Mouse (Mus musculus): Measurements from ENCODE around the gene Kcnip1.

Kcnip1 gene

DNA sequence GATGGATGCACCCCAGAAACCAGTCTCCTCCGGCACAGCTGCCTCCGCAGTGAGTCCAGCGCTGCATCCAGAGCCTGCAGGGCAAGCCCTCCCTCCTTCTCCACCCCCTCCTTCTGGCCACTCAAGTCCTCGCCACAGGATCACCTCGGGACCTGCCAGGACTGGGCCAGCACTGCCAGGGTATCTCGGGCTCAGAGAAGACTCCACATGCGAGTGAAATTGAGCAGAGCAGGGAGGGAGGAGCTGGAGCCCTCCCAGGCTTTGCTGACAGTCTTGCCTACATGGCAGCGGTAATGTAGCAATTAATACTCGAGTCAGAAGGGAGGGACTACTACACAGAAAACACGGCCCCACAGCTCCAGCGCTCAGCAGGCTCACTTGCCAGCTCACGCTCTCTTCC, at the start of gene Kcnip1:
Kcnip1 (minus strand) TSS at position 215 of the 400 bp plus-strand sequence.
- DNase-seq = no peak

DNA sequence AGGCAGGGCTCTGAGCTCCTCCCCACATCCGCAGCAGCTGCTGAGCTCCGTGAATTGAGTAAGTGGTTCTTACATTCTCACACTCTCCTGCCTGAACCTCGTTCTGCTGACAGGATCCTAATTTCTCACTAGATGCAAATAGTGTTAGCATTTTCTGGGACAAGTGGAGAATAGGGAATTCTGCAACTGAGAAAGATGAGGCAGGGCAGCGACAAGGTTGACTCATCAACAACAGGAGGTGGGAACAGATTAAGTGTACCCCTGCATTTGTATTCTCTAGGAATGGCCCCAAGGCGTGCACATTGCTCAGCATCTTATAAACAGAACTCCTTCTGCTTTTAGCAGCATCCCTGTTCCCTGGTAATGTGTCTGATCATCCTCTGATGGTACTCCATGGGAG, 47.1 kb upstream of the Kcnip1 start:
- DNase-seq = no peak

DNA sequence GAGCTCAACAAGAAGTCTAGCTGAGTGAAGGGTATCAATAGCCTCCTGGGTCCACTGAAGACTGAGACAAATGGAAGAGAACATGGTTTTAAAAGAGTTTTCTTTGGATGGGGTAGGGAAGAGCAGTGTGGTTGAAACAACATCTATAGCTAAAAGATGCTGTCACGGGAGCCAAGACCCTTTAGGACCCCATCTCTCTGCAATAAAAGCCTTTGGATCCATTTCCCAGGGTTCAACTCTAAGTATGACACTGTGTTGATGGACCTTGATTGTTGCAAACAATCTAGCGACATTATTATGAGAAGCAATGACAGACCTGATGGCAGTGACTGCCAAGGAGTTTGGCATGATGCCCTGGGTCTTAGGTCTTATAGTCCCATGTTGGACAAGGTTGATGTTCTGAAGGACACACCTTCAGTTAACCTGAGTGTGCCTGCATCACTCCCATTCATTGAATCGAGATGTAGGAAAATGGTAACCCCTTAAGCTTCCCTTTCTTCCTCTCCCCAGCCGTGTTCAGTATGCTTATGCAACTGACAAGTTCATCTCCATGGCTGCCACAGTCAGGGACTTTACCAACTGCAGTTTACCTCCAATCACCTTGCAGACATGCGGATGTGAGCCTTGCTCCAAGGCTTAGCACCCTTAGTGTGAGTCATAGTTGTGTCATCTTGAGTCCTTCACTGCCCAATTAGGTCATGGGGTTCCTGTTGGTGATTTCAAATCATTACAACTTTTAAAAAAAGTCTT, 43.1 kb upstream of the Kcnip1 start:
- no peak for DNase-seq

DNA sequence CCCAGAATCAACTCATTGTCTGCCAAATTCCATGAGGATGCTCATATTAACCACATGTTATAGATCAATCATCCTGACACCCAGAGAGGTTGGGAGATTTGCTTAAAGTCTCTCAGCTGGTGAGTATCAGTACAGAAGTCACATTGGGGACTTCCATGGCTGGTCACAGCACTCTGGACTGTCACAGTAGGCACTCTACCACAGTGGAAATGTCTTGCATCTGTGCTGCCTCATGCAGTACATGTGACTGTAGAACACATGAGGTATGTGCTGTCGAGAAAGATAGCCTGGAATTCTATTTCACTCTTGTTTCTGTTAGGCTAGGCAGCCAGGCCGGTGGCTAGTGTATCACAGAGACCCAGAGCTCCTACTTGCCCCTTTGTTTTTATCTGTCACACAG, 41.8 kb upstream of the Kcnip1 start:
- no peak for DNase-seq

DNA sequence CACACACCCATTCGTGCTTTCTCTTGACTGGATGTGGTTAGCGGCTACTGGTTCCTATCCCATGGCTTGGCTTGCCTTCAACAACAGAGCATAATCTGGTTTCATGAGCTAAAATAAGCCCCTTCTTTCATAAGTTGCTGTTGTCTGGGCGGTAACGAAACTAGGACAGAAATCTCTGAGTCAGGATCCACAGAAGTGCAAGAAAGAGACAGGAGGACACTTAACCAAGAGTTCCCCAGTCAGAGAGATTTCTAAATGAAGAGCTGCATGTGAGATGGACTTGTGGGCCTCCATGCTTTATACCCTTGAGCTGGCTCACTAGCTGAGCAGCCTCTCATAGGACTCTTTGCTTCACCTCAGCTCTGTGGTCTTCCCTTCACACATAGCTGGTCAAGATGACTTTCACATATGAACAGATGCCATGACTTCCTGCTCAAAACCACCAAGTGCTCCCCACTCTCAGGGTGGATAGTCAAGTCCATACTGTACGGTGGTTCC, 41.1 kb upstream of the Kcnip1 start:
- DNase-seq = no peak

DNA sequence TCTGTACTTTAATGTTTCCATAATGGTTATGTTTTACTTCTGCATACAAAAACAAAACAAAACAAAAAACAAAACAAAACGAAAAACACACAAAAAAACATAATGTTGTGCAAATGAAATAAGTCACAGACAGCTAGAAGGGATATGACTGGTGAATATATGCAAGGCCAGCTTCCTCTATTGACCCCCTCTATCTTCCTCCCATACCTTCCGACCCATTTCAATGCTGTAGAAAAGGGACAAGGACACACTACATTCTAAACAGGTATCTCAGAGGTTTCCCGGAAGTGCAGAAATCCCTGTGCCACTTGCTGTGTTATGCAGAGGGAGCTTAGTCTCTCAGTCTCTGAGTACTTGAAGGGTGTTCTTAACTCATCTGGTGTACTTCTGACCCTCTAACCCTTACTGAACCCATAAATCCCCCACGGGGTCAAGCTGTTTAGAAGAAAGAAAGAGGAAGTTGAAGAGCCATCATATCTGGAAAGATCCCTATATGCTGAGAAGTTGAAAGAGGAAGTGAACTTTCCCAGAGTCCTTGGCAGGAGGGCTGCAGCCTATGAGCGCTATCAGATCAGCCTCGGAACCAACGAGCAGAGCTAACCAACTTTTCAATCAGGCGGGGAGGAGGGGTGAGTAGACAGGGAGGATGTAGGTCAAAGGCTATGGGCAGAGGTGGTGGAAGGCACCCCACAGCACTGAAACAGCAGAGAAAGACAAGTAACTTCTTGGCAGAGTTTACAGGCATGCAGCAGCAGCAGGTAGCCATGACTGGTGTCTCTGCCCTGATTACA, 38.3 kb upstream of the Kcnip1 start:
- DNase-seq = no peak

DNA sequence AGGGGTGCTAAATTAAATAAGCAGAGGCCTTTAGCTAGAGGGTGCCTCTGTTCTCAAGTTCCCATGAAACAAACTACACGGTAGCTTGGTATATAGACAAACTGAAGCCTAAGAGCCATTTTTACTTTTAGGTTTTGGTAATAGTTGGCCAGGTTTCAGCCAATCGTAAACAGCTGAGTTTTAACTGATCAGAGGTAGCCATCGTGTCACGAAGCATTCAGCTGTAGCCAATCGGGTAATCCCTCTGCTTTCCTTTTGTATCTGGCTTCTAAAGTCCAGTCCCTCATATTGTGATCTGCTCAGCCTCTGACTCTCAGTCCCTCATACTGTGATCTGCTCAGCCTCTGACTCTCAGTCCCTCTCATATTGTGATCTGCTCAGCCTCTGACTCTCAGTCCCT, 36.7 kb upstream of the Kcnip1 start:
- DNase-seq = no peak

DNA sequence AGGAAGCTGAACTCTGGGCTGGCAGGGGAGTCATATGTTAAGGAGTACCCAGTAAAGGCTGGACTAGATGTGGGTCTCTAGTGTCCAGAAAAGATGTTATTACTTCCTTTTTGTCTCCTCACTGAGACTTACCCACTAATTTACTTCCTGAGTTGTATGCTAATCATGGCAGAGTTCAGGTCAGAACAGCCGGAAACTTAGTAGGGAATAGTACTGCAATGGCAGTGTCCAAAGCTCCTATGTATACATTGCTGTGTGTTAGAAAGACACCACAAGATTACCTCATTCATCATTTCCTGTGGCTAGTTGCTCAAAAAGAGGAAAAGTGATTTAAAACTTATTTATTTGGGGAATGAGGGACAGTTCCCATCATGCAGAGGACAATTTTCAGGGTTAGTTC, 32.1 kb upstream of the Kcnip1 start:
- no peak for DNase-seq

DNA sequence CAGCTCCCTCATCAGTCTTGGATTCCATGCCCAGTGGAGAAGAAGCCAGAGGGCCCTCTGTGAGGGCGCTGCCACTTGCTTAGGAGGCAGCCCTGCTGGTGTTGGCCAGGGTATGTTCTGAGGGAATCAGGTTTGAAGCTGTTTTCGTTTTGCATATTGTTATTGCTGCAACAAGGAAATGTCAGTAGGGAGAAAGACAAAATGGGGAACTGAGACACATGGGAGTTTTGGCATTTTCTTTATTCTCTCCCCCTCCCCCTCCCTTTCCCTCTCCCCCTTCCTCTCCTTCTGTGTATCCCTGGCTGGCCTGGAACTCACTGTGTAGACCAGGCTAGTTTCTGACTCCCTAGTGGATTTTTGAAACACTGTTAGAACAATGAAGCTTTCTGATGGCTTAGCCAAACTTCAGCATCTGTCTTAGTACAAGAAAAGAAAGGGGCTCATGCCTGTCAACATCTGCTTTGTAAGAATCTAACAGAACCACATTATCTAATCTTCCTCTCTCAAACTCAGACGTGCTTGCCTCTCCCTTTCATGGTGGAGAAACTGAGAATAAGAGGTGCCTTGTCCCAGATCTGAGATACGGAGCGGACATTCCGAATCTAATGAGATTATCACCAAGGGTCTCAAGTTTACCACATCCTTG, 19.2 kb upstream of the Kcnip1 start:
- no peak for DNase-seq

DNA sequence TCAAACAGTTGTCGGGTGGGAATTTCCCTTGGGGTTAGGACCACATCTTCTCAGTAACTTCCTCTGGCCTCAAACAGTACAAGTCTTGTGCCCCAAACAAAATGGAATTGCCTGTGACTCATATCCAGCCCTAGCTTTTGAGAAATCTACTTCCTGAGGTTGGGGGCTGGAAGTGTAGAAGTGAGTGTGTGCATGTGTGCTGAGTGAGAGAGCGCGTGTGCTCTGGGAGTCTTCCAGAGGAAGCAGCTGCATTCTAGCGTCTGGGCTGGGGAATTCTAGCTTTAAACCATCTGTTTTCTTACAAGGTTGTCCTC, 17.9 kb upstream of the Kcnip1 start:
- peak in 1 of 2 experiments; percentile 8 for DNase-seq

DNA sequence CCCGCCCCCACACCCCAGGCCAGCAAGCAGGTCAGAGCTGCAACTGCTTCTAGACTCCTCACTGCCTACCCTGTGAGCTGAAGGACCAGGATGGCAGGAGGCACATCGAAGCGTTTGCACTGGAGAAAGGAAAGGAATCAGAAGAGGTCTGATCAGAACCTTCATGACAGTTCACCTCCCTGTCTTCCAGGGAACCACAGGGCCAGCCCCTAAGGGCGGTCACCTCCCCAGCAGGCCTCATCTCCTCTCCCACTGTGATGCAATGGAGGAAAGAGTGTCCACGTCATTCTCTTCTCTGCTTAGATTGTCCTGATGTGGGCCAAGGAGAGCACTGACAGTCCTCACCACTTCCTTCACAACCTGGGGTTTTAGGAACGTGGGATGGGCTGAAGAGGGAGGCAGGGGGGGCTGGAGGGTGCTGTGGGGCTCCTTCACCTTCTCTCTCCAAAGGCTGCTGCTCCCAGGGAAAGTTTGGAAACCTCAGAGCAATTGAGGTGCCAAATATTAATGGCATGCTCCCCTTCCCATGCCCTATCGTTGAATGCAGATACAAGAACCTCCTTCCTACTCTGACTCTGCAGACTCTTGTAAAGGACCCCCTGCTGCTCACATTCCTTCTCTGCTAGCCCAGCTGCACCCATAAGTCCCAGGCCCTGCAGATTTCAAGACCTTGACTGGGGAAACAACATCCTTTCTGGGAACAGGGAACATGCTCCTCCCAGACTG, 17.3 kb upstream of the Kcnip1 start:
- no peak for DNase-seq

DNA sequence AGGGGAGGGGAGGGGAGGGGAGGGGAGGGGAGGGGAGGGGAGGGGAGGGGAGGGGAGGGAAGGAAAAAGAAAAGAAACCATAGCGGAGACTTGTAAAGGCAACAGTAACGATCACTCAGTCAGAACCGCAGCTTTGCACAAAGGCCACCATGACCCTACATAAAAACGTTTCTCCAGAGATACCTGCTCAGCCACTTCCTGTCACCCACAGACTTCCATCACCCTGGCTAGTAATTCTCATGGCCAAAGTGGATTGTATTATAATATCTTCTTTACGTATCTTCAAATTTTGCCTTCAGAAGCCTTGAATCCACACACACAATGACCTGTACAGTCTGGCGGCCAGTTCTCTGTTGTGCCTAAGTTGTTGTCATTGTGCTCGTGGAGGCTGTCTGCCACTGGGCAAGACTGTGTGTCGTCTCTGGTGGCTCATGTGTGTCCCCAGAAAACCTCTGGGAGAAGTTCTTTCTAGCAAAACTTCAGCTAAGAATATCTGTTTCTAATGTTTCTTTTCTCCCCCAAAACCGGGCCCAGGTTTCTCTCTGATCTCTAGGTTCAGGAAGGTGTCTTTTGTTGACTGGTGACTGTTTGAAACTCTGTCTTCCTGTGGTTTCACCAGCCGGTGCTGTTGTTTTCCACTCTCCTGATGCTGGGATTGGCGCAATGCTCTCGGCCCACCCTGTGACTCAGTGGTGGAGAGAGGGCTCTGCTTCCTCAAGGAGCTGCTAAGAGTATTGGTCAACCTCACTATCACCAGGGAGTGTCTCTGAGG, 16.6 kb upstream of the Kcnip1 start:
- no peak for DNase-seq

DNA sequence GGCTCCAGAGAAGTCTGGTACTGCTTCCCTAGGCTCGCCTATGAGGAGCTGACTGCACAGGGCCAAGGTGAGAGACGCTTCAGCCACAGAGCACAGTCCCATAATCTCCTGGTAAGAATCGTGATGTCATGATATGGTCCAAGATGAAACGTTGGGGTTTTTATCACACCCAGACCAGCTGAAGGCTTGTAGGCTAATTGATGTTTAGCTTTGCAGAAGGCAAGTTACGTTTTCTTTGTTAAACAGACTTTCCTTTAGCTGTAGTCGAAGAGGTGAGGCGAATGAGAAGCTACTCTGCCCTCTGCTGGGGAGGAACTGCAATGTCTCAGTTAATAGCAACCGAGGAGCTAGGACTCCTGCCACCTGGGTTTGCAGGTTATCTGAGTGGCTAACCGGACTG, 15.8 kb upstream of the Kcnip1 start:
- DNase-seq = peak; percentile 17 to 46

DNA sequence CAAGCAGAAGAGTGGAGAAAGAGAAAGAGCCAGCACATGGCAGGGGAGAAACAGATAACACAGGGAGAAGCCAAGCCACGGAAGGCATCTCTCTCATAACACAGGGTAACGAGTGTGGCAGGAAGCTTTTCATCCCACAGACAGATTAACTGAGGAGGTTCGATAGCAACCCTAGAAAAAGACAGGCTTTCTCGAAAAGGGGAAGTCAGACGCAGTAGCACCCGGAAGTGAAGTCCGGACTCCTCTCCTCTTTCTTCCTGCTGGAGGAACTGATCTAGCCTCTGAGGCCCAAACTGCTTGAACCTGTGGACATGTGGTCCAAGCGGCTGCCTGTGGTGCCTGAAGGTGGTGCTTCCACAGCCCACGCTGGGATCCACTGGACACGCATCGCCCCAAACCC, 15.3 kb upstream of the Kcnip1 start:
- no peak for DNase-seq

DNA sequence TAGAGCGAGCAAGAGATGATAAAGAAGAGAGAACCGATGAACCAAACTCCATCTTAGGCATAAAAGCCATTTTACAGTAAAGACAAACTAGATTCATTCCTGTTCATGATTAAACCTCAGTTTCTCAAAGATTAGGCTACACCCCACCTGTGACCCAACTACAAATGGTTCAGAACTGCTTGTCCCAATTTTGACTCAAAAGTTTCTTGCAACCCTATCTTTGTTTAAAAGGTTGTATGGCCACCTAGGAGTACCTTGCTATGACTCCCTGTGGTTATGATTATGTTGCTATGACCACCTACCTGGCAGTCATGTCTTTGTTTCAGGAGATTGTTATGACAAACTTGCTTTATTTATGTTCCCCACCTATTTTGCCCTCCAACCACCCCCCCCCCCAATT, 14.7 kb upstream of the Kcnip1 start:
- no peak for DNase-seq

DNA sequence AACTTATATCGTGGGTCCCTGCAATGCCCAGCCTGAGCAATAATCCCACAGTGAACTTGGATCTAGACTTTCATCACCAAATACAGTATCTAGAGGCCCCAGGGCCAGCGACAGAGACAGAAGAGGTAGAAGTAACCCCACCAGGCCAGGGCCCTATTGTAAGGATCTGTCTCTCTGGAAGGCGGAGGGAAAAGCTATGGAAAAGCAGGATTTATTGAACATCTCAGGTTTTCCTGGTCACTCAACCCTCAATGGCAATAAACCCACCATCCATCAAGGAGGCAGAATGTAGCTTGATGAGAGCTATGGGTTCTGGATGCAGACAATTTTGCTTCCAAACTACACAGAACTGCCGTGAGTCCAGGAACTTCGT, 9.6 kb upstream of the Kcnip1 start:
- DNase-seq = no peak

DNA sequence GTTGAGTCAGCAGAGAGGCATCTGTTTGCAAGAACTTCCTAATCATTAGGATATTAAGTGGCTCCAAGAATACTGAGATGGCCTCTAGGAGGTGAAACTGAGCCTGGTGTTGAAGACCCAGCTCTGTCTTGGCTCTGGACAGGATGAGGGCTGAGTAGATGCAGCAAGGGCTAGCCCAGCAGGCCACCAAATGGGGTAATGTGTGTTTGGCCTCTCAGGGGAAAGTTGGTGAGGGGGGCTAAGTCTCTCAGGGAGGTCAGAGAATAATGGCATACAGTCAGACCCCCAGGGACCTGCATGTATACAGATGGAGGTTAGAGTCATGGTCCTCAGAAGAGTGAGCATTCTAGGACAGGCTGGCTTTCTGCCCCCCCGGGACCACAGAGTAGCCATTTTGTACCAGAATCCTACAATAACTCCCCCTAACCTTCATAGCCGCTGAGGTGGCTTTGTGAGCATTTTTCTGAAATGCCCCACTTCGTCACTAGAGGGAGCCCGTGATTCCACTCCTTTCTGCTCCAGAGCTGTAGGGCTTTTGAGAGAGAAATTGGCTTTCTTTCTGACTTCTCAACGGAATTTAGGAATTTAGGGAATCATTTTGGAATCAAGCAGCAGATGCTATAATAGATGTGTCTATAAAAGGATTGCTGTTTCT, 9.1 kb upstream of the Kcnip1 start:
- DNase-seq = peak; percentile 10 to 58

DNA sequence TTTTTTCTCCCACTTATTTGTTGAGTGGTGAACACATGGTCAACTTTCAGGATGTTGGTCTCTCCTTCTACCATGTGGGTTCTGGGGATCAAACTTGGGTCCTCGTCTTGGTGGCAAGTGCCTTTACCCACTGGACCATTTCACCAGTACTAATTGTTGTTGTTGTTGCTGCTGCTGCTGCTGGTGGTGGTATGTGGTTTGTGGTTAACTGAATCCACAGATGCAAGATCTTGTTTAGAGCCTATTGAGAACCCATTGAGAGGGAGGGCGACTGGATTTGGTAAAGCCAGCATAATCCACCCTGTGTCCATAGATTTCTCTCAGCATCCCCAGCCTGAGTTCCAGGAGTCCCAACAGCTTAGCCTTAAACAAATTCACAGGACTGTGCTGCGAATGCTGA, 7.5 kb upstream of the Kcnip1 start:
- no peak for DNase-seq

DNA sequence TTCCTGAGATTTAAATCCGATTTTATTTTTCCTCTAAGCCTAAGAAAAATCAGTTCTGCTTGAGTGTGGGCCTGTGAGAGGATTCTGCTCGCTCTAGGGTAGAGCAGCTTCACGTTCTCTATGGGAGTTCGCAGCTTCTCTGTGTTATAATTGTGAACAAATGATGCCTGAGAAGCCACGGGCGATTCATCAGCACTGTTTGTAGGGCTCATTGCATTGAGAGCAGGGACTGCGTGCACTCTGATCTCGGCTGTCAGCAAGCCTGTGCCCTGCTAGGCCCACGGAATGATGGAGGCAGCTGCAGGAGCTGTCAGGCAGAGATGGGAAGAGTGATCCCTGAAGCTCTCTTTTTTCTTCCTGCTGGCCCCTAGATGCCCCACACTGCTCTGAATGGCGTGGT, 5.3 kb upstream of the Kcnip1 start:
- no peak for DNase-seq

DNA sequence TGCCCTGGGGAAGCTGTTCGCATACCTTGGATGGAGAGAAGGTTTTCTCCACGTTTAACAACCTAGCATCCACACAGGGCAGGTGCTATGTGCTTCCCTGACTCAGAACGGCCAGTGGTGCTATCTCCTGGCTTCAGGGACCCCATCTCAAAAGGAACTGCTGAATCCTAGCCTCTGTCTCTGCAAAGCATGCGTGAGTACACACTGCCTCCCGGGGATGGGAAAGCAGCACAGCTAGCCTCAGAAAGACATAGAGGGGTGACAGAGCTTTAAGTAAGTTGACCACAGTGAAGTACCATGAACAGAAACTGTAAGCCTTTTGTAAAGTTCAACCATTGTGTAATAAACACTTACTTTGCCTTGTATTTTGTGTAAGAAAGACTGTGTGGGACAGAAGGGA, 544 bp upstream of the Kcnip1 start:
- no peak for DNase-seq

DNA sequence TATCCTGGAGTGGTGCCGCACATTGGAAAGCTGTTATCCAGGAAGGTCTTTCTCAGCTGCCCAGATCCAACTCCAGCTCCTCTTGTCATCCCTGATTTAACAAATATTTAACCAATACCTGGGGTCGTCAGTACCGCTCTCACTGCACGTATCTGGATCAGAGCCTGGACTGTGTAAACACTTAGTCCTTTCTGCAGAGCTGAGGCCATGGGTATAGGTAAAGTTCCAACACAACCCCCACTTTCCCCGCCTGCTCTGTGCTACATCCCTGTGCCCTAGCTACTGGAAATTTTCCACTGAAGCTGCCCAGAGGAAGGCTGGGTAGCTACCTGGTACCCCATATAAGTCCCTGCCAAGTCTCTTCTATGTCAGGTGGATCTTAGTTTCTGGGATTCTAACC, 3.0 kb downstream of the Kcnip1 start:
- no peak for DNase-seq

DNA sequence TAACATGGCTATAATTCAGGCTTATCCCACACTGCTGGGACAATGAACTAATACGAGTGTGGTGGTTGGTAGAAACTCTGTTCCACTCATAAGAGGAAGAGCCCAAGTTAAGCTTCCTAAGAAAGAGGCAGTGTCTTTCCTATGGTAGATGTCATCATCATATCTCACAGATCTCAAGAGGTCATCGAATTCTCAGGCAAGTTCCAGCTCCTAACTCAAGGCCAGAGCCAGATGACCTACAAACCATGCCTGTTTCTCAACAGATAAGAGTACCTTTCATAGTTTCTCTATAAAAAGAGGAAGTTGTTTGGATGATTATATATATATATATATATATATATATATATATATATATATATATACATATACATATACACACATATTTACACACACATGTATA, 6.4 kb downstream of the Kcnip1 start:
- no peak for DNase-seq
